Mouse (Mus musculus): ENCODE data around the gene Nr6a1.

The Nr6a1 gene

DNA sequence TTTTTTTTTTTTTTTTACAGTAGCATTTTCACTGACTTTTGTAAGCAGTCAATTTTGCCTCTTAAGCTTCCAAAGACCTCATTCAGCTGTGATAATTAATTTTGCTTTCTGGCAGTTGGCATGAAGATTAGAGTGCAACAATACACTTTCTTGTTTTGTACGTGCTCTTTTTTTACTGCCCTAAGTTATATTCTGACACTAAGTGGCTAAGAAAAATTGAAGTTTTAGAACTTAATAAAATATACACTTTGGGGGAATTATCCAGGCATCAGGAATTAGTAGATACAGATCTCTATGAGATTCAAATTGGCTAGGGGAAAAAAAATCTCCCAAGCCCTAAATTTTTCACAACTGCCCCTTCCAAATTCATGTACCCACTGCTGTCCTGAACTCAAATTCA, 144.8 kb downstream of the Nr6a1 start:
- no peak for DNase-seq (ENCODE audit: low spot score in 2 of 2)

- no peak for DNase-seq (ENCODE audit: low spot score in 2 of 2)
These were observed 145.4 kb downstream of the Nr6a1 start for GRCm38 (mm10) chr2:38781945-38782720.

- no peak for DNase-seq (ENCODE audit: low spot score in 2 of 2)
These were observed 147.5 kb downstream of the Nr6a1 start for GRCm38 (mm10) chr2:38779939-38780338.

GRCm38 (mm10) chr2:38777326-38777725, 150.2 kb downstream of the Nr6a1 start:
- no peak for DNase-seq (ENCODE audit: low spot score in 2 of 2)

DNA sequence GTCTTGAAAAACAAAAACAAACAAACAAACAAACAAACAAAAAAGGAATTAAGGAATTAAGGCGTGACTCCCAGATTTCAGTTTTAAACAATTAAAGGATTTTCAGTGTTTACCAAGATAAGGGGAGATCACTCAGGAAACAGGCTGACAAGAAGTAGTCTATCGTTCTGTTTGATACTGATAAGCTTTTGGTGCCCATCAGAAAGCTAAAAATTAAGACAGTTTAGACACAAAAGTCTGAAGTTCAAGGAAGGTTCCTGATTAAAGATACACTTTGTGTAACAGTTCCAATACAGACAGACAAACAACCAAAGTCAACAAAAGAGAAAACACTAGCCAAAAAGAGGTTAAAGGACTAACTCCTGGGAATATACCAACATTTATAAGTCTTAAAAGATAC, 152.6 kb downstream of the Nr6a1 start:
- no peak for DNase-seq (ENCODE audit: low spot score in 2 of 2)

GRCm38 (mm10) chr2:38771478-38771797, 156.1 kb downstream of the Nr6a1 start:
- DNase-seq (ENCODE audit: low spot score in 2 of 2) = no peak

GRCm38 (mm10) chr2:38770772-38771477, 156.6 kb downstream of the Nr6a1 start:
- DNase-seq (ENCODE audit: low spot score in 2 of 2) = no peak

- no peak for DNase-seq (ENCODE audit: low spot score in 2 of 2)
These were observed 160.1 kb downstream of the Nr6a1 start for GRCm38 (mm10) chr2:38767177-38767931.

- DNase-seq (ENCODE audit: low spot score in 2 of 2) = no peak
These were observed 187.6 kb downstream of the Nr6a1 start for GRCm38 (mm10) chr2:38739847-38740246.

- DNase-seq (ENCODE audit: low spot score in 2 of 2) = peak; percentile 37 to 76
These were observed 188.1 kb downstream of the Nr6a1 start for GRCm38 (mm10) chr2:38739410-38739809.

- DNase-seq (ENCODE audit: low spot score in 2 of 2) = no peak
These were observed 188.7 kb downstream of the Nr6a1 start for GRCm38 (mm10) chr2:38738601-38739301.

- no peak for DNase-seq (ENCODE audit: low spot score in 2 of 2)
These were observed 191.7 kb downstream of the Nr6a1 start for GRCm38 (mm10) chr2:38735740-38736139.

GRCm38 (mm10) chr2:38734721-38735120, 192.8 kb downstream of the Nr6a1 start:
- no peak for DNase-seq (ENCODE audit: low spot score in 2 of 2)

DNA sequence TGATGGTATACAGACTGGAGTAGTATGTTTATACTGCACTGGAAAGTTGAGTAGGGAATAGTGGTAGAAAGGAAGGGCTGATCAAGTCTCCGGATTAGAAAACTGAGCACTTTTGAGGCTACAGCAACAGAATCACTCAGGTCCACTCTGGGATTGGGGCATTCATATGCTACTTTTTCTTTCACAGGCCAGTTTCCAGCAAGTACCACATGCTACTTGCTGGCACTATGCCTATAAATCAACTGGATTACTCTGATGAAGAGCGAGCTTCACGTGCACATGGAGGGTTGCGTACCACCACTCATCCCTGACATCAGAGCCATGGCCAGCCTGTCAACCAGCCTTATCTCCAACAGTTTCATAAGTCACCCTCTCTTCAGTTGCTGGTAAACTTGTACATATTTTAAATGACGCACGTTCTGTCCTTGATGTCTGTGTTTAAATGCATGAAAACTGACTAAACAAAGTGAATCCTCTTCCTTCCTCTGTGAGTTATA, 197.1 kb downstream of the Nr6a1 start:
- no peak for DNase-seq (ENCODE audit: low spot score in 2 of 2)

DNA sequence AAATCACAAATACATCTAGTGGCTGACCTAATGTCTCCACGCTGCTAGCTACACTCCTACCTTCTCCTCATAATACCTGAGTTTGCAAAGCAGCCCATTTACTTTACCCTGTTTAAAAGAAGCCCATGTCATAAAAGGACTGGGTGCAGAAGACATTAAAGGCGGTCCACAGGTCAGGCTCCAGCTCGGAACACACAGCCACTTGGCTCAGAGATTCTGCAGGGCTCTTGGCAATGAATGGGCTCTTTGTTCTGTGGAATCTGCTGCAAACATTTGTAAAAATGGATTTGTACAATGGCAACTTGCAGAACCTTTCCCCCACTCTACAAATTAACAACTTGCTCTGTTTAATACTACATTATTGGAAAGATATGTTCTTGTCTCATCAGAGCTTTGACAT, 202.1 kb downstream of the Nr6a1 start:
- no peak for DNase-seq (ENCODE audit: low spot score in 2 of 2)

DNA sequence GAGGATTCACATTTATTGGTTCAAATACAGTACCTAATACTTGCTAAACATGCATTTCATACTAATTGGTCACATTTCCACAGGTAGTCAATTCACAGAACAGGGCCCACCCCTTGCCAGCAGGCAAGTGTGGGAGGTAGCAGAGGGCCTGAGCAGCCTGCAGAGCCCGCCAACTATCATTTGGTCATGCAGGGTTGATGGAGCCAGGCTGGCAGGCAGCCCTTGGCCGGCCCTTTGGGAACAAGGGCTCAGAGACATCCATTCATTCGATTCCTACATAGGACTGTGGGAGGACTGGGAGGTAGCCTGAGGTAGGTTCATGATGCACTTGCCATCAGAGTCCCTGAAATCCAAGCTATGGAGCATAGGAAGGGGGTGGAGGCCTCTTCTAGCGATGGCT, 204.1 kb downstream of the Nr6a1 start:
- DNase-seq (ENCODE audit: low spot score in 2 of 2) = no peak

DNA sequence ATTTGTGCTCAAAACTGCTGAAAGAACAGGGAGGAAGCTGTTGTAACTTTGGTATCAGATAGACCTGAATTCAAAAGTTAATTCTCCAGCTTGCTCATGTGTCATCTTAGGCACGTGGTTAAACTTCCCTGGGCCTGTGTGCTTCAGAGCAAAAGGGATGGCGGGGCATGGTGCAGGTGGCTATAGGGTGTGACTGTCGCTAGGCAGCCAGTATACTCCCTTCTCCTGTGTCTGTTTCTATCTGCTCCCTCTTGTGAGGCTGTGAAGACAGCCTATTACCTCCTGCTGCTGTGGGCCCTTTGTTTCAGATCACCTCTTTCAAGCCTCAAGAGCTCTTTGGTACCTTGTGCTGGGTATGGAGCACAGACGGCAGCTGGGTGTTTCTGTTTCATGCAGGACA, 205.4 kb downstream of the Nr6a1 start:
- no peak for DNase-seq (ENCODE audit: low spot score in 2 of 2)

GRCm38 (mm10) chr2:38720661-38721060, 206.8 kb downstream of the Nr6a1 start:
- DNase-seq (ENCODE audit: low spot score in 2 of 2) = no peak

- no peak for DNase-seq (ENCODE audit: low spot score in 2 of 2)
These were observed 208.1 kb downstream of the Nr6a1 start for GRCm38 (mm10) chr2:38719354-38719753.

- DNase-seq (ENCODE audit: low spot score in 2 of 2) = no peak
These were observed 208.8 kb downstream of the Nr6a1 start for GRCm38 (mm10) chr2:38718676-38719075.

DNA sequence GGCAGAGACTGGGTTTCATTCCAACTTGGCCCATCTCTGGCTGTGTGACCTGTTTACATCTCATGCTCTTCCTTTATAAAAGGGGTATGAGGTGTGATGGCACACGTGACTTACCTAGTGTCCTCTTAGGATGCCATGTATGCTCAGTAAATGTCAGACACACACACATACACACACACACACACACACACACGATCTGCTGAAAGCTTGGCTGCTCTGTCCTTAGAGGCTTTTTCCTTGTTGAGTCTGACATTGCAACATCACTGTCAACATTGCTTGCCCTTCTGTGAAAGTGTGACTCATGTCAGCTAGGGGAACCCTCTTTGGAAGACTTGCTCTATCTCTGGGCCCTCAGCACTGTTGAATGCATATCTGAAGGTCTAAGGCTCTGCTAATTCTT, 210.1 kb downstream of the Nr6a1 start:
- DNase-seq (ENCODE audit: low spot score in 2 of 2) = no peak

- no peak for DNase-seq (ENCODE audit: low spot score in 2 of 2)
These were observed 213.2 kb downstream of the Nr6a1 start, which contains the start of gene Nr5a1 for GRCm38 (mm10) chr2:38714324-38714723. Gene Nr5a1 (minus strand): TSS chr2:38714542.
